Comparison of ENCODE assay signal across 14 mouse cellular contexts in genomic region chr11:34518566-34518965, GRCm38 (mm10).
A peak's percentile ranks its signal among the peaks of the same experiment; 100 is the strongest.
DNase-seq lines count a peak whose midpoint lies in the region; ATAC-seq and TF ChIP-seq lines count a peak whose summit lies in the region.
"Had no signal": no experiment of that assay in that cellular context is flagged by ENCODE, and none has a peak within 500 bp of the region (broad histone marks: within the 10 kb centered on the region; RNA-seq: fewer than 3 reads in every experiment).

No protein-coding gene starts in this region.

- ATAC-seq in forebrain, embryonic 12.5 days (ENCODE audit: low FRiP score) = peak; percentile 65; the same call in 1 of the 2 replicates
- ATAC-seq in forebrain, postnatal 0 days = no peak
- peak; percentile 57; the same call in 1 of the 2 replicates for ATAC-seq in embryonic facial prominence, embryonic 15.5 days (ENCODE audit: insufficient number of reproducible peaks, low FRiP score, low TSS enrichment, low read depth)
- peak; percentile 71 for ATAC-seq in hindbrain, embryonic 12.5 days (ENCODE audit: low FRiP score)
- no peak for ATAC-seq in limb, embryonic 14.5 days (ENCODE audit: low FRiP score, low read depth)
- ATAC-seq: intestine, embryonic 16.5 days; liver, postnatal 0 days had no signal

- H3K36me3 ChIP-seq in forebrain, embryonic 12.5 days (replicated peaks) = no peaks in the 10 kb centered on the region
- H3K36me3 ChIP-seq in forebrain, postnatal 0 days (ENCODE audit: insufficient read depth) = no peaks in the 10 kb centered on the region
- no peaks in the 10 kb centered on the region for H3K36me3 ChIP-seq in embryonic facial prominence, embryonic 15.5 days
- H3K36me3 ChIP-seq in hindbrain, embryonic 12.5 days = no peaks in the 10 kb centered on the region
- no peaks in the 10 kb centered on the region for H3K36me3 ChIP-seq in limb, embryonic 14.5 days (ENCODE audit: control insufficient read depth, insufficient read depth, low read length)
- H3K36me3 ChIP-seq: embryonic facial prominence, embryonic 13.5 days had no signal

- no peaks in the 10 kb centered on the region for H3K4me1 ChIP-seq in forebrain, embryonic 12.5 days
- no peaks in the 10 kb centered on the region for H3K4me1 ChIP-seq in forebrain, postnatal 0 days (ENCODE audit: insufficient read depth)
- no peaks in the 10 kb centered on the region for H3K4me1 ChIP-seq in embryonic facial prominence, embryonic 15.5 days
- H3K4me1 ChIP-seq in hindbrain, embryonic 12.5 days = 0 out of 2 replicates have a peak, but pooled peaks cover 3% of the 10 kb centered on the region
- 0 out of 2 replicates have a peak, but pooled peaks cover 6% of the 10 kb centered on the region for H3K4me1 ChIP-seq in limb, embryonic 14.5 days (ENCODE audit: control insufficient read depth, insufficient read depth, low read length)

- no peak overlapping the region for H3K4me2 ChIP-seq in forebrain, embryonic 12.5 days
- H3K4me2 ChIP-seq in forebrain, postnatal 0 days (ENCODE audit: low read depth) = no peak overlapping the region
- no peak overlapping the region for H3K4me2 ChIP-seq in embryonic facial prominence, embryonic 15.5 days (replicated peaks)
- H3K4me2 ChIP-seq in hindbrain, embryonic 12.5 days (replicated peaks) = no peak overlapping the region
- no peak overlapping the region for H3K4me2 ChIP-seq in limb, embryonic 14.5 days (replicated peaks; ENCODE audit: low read depth, low read length, severe bottlenecking)
- H3K4me2 ChIP-seq: embryonic facial prominence, embryonic 13.5 days had no signal

- no peak for TF ChIP-seq CTCF in forebrain, postnatal 0 days (IDR thresholded peaks at IDR 0.05; ENCODE audit: low read depth)

- WGBS in forebrain, embryonic 12.5 days = 66% methylated on average over 5 of the region's 5 CpGs
- WGBS in forebrain, postnatal 0 days = 53% methylated on average over 5 of the region's 5 CpGs
- WGBS in embryonic facial prominence, embryonic 15.5 days = 38% methylated on average over 5 of the region's 5 CpGs
- WGBS in hindbrain, embryonic 12.5 days = 54% methylated on average over 5 of the region's 5 CpGs
- WGBS in limb, embryonic 14.5 days = 35% methylated on average over 5 of the region's 5 CpGs

- no peaks in the 10 kb centered on the region for H3K9me3 ChIP-seq in forebrain, embryonic 12.5 days
- H3K9me3 ChIP-seq in forebrain, postnatal 0 days (ENCODE audit: low read length) = no peaks in the 10 kb centered on the region
- H3K9me3 ChIP-seq in embryonic facial prominence, embryonic 15.5 days (replicated peaks) = no peaks in the 10 kb centered on the region
- H3K9me3 ChIP-seq in hindbrain, embryonic 12.5 days (replicated peaks) = no peaks in the 10 kb centered on the region
- no peaks in the 10 kb centered on the region for H3K9me3 ChIP-seq in limb, embryonic 14.5 days (ENCODE audit: control insufficient read depth, low read length)
- H3K9me3 ChIP-seq: embryonic facial prominence, embryonic 13.5 days had no signal

- no peak for TF ChIP-seq POLR2A in limb, embryonic 14.5 days (IDR thresholded peaks at IDR 0.05; ENCODE audit: borderline replicate concordance, extremely low read depth, insufficient read depth, insufficient read length)

- H3K9ac ChIP-seq in forebrain, embryonic 12.5 days = no peak overlapping the region
- H3K9ac ChIP-seq in forebrain, postnatal 0 days = no peak overlapping the region
- H3K9ac ChIP-seq in embryonic facial prominence, embryonic 15.5 days = no peak overlapping the region
- no peak overlapping the region for H3K9ac ChIP-seq in hindbrain, embryonic 12.5 days
- no peak overlapping the region for H3K9ac ChIP-seq in limb, embryonic 14.5 days (ENCODE audit: low read depth, low read length, severe bottlenecking)
- H3K9ac ChIP-seq: embryonic facial prominence, embryonic 13.5 days; liver, postnatal 0 days had no signal

- no peak for DNase-seq in forebrain, postnatal 0 days
- DNase-seq in limb, embryonic 14.5 days (ENCODE audit: low spot score) = peak; percentile 6
- DNase-seq in thymus, postnatal 10 days (ENCODE audit: low spot score in 2 of 2) = no peak
- no peak for DNase-seq in thymus, postnatal 0 days (ENCODE audit: low spot score)
- DNase-seq: adrenal gland, postnatal 36 days; heart, postnatal 10 days; kidney, postnatal 10 days; liver, postnatal 0 days; thymus, adult 18-20 months had no signal

- no peaks in the 10 kb centered on the region for H3K27me3 ChIP-seq in forebrain, embryonic 12.5 days
- H3K27me3 ChIP-seq in forebrain, postnatal 0 days (ENCODE audit: insufficient read depth, low read length) = no peaks in the 10 kb centered on the region
- no peaks in the 10 kb centered on the region for H3K27me3 ChIP-seq in embryonic facial prominence, embryonic 15.5 days
- no peaks in the 10 kb centered on the region for H3K27me3 ChIP-seq in hindbrain, embryonic 12.5 days
- H3K27me3 ChIP-seq in limb, embryonic 14.5 days (ENCODE audit: control insufficient read depth, insufficient read depth, low read length) = no peaks in the 10 kb centered on the region
- H3K27me3 ChIP-seq: embryonic facial prominence, embryonic 13.5 days had no signal

- H3K4me3 ChIP-seq in forebrain, embryonic 12.5 days (replicated peaks) = no peak overlapping the region
- no peak overlapping the region for H3K4me3 ChIP-seq in forebrain, postnatal 0 days (ENCODE audit: low read depth, low read length)
- no peak overlapping the region for H3K4me3 ChIP-seq in embryonic facial prominence, embryonic 15.5 days (replicated peaks)
- no peak overlapping the region for H3K4me3 ChIP-seq in hindbrain, embryonic 12.5 days
- H3K4me3 ChIP-seq in limb, embryonic 14.5 days (replicated peaks; ENCODE audit: low read length) = no peak overlapping the region
- H3K4me3 ChIP-seq: embryonic facial prominence, embryonic 13.5 days had no signal

- H3K27ac ChIP-seq in forebrain, embryonic 12.5 days = no peak overlapping the region
- no peak overlapping the region for H3K27ac ChIP-seq in forebrain, postnatal 0 days (ENCODE audit: low read depth, low read length)
- no peak overlapping the region; the same call in 1 of the 2 replicates for H3K27ac ChIP-seq in embryonic facial prominence, embryonic 15.5 days (replicated peaks)
- no peak overlapping the region for H3K27ac ChIP-seq in hindbrain, embryonic 12.5 days
- H3K27ac ChIP-seq in limb, embryonic 14.5 days (replicated peaks; ENCODE audit: low read depth, low read length) = no peak overlapping the region
- H3K27ac ChIP-seq: embryonic facial prominence, embryonic 13.5 days had no signal

Comparison
In these comparisons a context has a peak if more than half of its experiments do, and no peak if none do; other contexts are left out.
1. ATAC-seq: peak in forebrain, embryonic 12.5 days (single experiment), embryonic facial prominence, embryonic 15.5 days (single experiment) and hindbrain, embryonic 12.5 days (single experiment); none in forebrain, postnatal 0 days (single experiment) and limb, embryonic 14.5 days (single experiment).